Mouse (Mus musculus) lung, embryonic 15.5 days (tissue): ENCODE measurements at regions not wholly inside any gene's neighbourhood (a gene's known extent, or its start where the extent isn't known, plus 50 kb on each side); places are given as distances from the start of the nearest gene placed in this dataset.

ENCODE experiments used
- ATAC-seq: fragments of 200-750 bp; cut with Nextera tagmentation; 2 replicates; pipeline ENCODE4 v1.8.0; 2017; ENCODE audit warnings: moderate number of reproducible peaks, borderline replicate concordance; ENCODE audit not compliant: low FRiP score, low TSS enrichment; ENCODE audit errors: extremely low read depth
- H3K27ac ChIP-seq: fragments of 300-500 bp; sonication (generic); 2 replicates; pipeline ENCODE4 v1.5.1; 2015; ENCODE audit warnings: moderate library complexity, mild to moderate bottlenecking, inconsistent platforms
- H3K27me3 ChIP-seq: fragments of 300-500 bp; sonication (generic); 2 replicates; pipeline ENCODE4 v1.6.1; 2015; ENCODE audit warnings: inconsistent platforms
- H3K36me3 ChIP-seq: fragments of 300-500 bp; sonication (generic); 2 replicates; pipeline ENCODE4 v1.6.1; 2015; ENCODE audit warnings: inconsistent platforms
- H3K4me1 ChIP-seq: fragments of 300-500 bp; sonication (generic); 2 replicates; pipeline ENCODE4 v1.6.1; 2015; ENCODE audit warnings: inconsistent platforms
- H3K4me2 ChIP-seq: fragments of 300-500 bp; sonication (generic); 2 replicates; pipeline ENCODE4 v1.6.1; 2015; ENCODE audit warnings: inconsistent platforms, mild to moderate bottlenecking, moderate library complexity
- H3K4me3 ChIP-seq: fragments of 300-500 bp; sonication (generic); 2 replicates; pipeline ENCODE4 v1.5.1; 2015; ENCODE audit warnings: mild to moderate bottlenecking, inconsistent platforms
- H3K9ac ChIP-seq: fragments of 300-500 bp; sonication (generic); 2 replicates; pipeline ENCODE4 v1.6.1; 2015; ENCODE audit warnings: inconsistent platforms
- H3K9me3 ChIP-seq: fragments of 300-500 bp; sonication (generic); 2 replicates; pipeline ENCODE4 v1.6.1; 2016; ENCODE audit warnings: inconsistent platforms
- whole genome bisulfite sequencing: fragments of 180-500 bp; shearing (Covaris S2); methylation state at CpG from one replicate; pipeline ENCODE4 v1.1.7; 2015; 5-methylcytosine and 5-hydroxymethylcytosine counted together

- H3K4me1 ChIP-seq: no peaks in the 10 kb centered on the region
- H3K36me3 ChIP-seq: no peaks in the 10 kb centered on the region
- no peak overlapping the region for H3K4me2 ChIP-seq
- WGBS: 82% methylated on average over 4 of the region's 4 CpGs
- no peak overlapping the region for H3K9ac ChIP-seq
- no peak overlapping the region for H3K27ac ChIP-seq
- H3K27me3 ChIP-seq: no peaks in the 10 kb centered on the region
- no peak overlapping the region for H3K4me3 ChIP-seq
- H3K9me3 ChIP-seq: no peaks in the 10 kb centered on the region
- no peak for ATAC-seq
These were observed 51.2 kb upstream of the Fbxo11 start for GRCm38 (mm10) chr17:88116321-88116720.

- Histone ChIP-seq H3K9me3 (no peaks in the 10 kb centered on the region), H3K27ac (no peak overlapping the region), H3K4me1 (no peaks in the 10 kb centered on the region), H3K4me2 (no peak overlapping the region), H3K36me3 (no peaks in the 10 kb centered on the region), H3K27me3 (no peaks in the 10 kb centered on the region), H3K9ac (no peak overlapping the region), H3K4me3 (no peak overlapping the region)
- no peak for ATAC-seq
- WGBS: 85% methylated on average over 4 of the region's 4 CpGs
These were observed 53.6 kb upstream of the Fbxo11 start for GRCm38 (mm10) chr17:88118714-88119113.

- no peak overlapping the region for H3K27ac ChIP-seq
- no peaks in the 10 kb centered on the region for H3K4me1 ChIP-seq
- no peaks in the 10 kb centered on the region for H3K27me3 ChIP-seq
- 64% methylated on average over 3 of the region's 3 CpGs for WGBS
- no peak overlapping the region for H3K4me2 ChIP-seq
- no peaks in the 10 kb centered on the region for H3K36me3 ChIP-seq
- H3K9ac ChIP-seq: no peak overlapping the region
- ATAC-seq: no peak
- H3K9me3 ChIP-seq: no peaks in the 10 kb centered on the region
- H3K4me3 ChIP-seq: no peak overlapping the region
These were observed 58.6 kb upstream of the Fbxo11 start for GRCm38 (mm10) chr17:88123711-88124110.

- Histone ChIP-seq H3K27ac (no peak overlapping the region), H3K9me3 (no peaks in the 10 kb centered on the region), H3K4me1 (no peaks in the 10 kb centered on the region), H3K4me3 (no peak overlapping the region), H3K4me2 (no peak overlapping the region), H3K9ac (no peak overlapping the region), H3K27me3 (no peaks in the 10 kb centered on the region), H3K36me3 (no peaks in the 10 kb centered on the region)
- ATAC-seq: no peak
- WGBS: 88% methylated on average over 2 of the region's 2 CpGs
These were observed 62.0 kb upstream of the Fbxo11 start for GRCm38 (mm10) chr17:88127126-88127525.

GRCm38 (mm10) chr17:88131297-88131696 lies 66.2 kb upstream of the Fbxo11 start:
- no peak overlapping the region for H3K27ac ChIP-seq
- no peak for ATAC-seq
- no peaks in the 10 kb centered on the region for H3K36me3 ChIP-seq
- no peaks in the 10 kb centered on the region for H3K4me1 ChIP-seq
- H3K9me3 ChIP-seq: no peaks in the 10 kb centered on the region
- no peak overlapping the region for H3K4me3 ChIP-seq
- 56% methylated on average over 4 of the region's 4 CpGs for WGBS
- H3K9ac ChIP-seq: no peak overlapping the region
- H3K4me2 ChIP-seq: no peak overlapping the region
- no peaks in the 10 kb centered on the region for H3K27me3 ChIP-seq

GRCm38 (mm10) chr17:88131980-88132379 lies 66.9 kb upstream of the Fbxo11 start:
- no peak overlapping the region for H3K27ac ChIP-seq
- no peaks in the 10 kb centered on the region for H3K36me3 ChIP-seq
- no peak overlapping the region for H3K4me3 ChIP-seq
- no peaks in the 10 kb centered on the region for H3K4me1 ChIP-seq
- no peak overlapping the region for H3K4me2 ChIP-seq
- no peak overlapping the region for H3K9ac ChIP-seq
- H3K9me3 ChIP-seq: no peaks in the 10 kb centered on the region
- WGBS: 80% methylated on average over 5 of the region's 5 CpGs
- H3K27me3 ChIP-seq: no peaks in the 10 kb centered on the region
- no peak for ATAC-seq

GRCm38 (mm10) chr17:88132601-88133346 lies 67.7 kb upstream of the Fbxo11 start:
- Histone ChIP-seq H3K4me1 (no peaks in the 10 kb centered on the region), H3K27ac (no peak overlapping the region), H3K4me3 (no peak overlapping the region), H3K9ac (no peak overlapping the region), H3K36me3 (no peaks in the 10 kb centered on the region), H3K4me2 (no peak overlapping the region), H3K9me3 (no peaks in the 10 kb centered on the region), H3K27me3 (no peaks in the 10 kb centered on the region)
- ATAC-seq: no peak
- 68% methylated on average over 23 of the region's 23 CpGs for WGBS

- ATAC-seq: no peak
- 88% methylated on average over 2 of the region's 2 CpGs for WGBS
- H3K9me3 ChIP-seq: no peaks in the 10 kb centered on the region
These were observed 69.5 kb upstream of the Fbxo11 start for GRCm38 (mm10) chr17:88134546-88134945.

GRCm38 (mm10) chr17:88141538-88141937 lies 76.4 kb upstream of the Fbxo11 start:
- Histone ChIP-seq H3K27ac (no peak overlapping the region), H3K27me3 (no peaks in the 10 kb centered on the region), H3K9ac (no peak overlapping the region), H3K36me3 (no peaks in the 10 kb centered on the region), H3K4me2 (peak overlapping the region; percentile 16; the same call in 1 of the 2 replicates), H3K9me3 (no peaks in the 10 kb centered on the region), H3K4me1 (no peaks in the 10 kb centered on the region), H3K4me3 (no peak overlapping the region)
- no peak for ATAC-seq
- WGBS: 44% methylated on average over 12 of the region's 12 CpGs

More at GRCm38 (mm10) chr17:88134546-88134945, 69.5 kb upstream of the Fbxo11 start:
- H3K9ac ChIP-seq: no peak overlapping the region
- no peak overlapping the region for H3K27ac ChIP-seq
- no peak overlapping the region for H3K4me3 ChIP-seq
- no peaks in the 10 kb centered on the region for H3K36me3 ChIP-seq
- no peaks in the 10 kb centered on the region for H3K27me3 ChIP-seq
- no peaks in the 10 kb centered on the region for H3K4me1 ChIP-seq
- H3K4me2 ChIP-seq: no peak overlapping the region

- Histone ChIP-seq H3K4me1 (no peaks in the 10 kb centered on the region), H3K4me2 (peak overlapping the region; percentile 16; the same call in 1 of the 2 replicates), H3K36me3 (no peaks in the 10 kb centered on the region), H3K4me3 (no peak overlapping the region), H3K9ac (no peak overlapping the region), H3K9me3 (no peaks in the 10 kb centered on the region), H3K27ac (no peak overlapping the region), H3K27me3 (no peaks in the 10 kb centered on the region)
- no peak for ATAC-seq
- 61% methylated on average over 8 of the region's 8 CpGs for WGBS
These were observed 76.9 kb upstream of the Fbxo11 start for GRCm38 (mm10) chr17:88142003-88142402.

- H3K27ac ChIP-seq: no peak overlapping the region
- H3K36me3 ChIP-seq: no peaks in the 10 kb centered on the region
- H3K9me3 ChIP-seq: no peaks in the 10 kb centered on the region
- no peak for ATAC-seq
- WGBS: 65% methylated on average over 3 of the region's 3 CpGs
- H3K9ac ChIP-seq: no peak overlapping the region
- no peaks in the 10 kb centered on the region for H3K4me1 ChIP-seq
- no peak overlapping the region for H3K4me2 ChIP-seq
- H3K4me3 ChIP-seq: no peak overlapping the region
- H3K27me3 ChIP-seq: no peaks in the 10 kb centered on the region
These were observed 77.7 kb upstream of the Fbxo11 start for GRCm38 (mm10) chr17:88142809-88143208.

- H3K27ac ChIP-seq: peak overlapping the region; percentile 49
- H3K4me2 ChIP-seq: no peak overlapping the region
- H3K9ac ChIP-seq: no peak overlapping the region
- ATAC-seq: peak; percentile 69; the same call in 1 of the 2 replicates
- no peak overlapping the region for H3K4me3 ChIP-seq
- H3K4me1 ChIP-seq: no peaks in the 10 kb centered on the region
- no peaks in the 10 kb centered on the region for H3K36me3 ChIP-seq
- H3K9me3 ChIP-seq: no peaks in the 10 kb centered on the region
- no peaks in the 10 kb centered on the region for H3K27me3 ChIP-seq
- WGBS: 33% methylated on average over 3 of the region's 3 CpGs
These were observed 78.4 kb upstream of the Fbxo11 start for GRCm38 (mm10) chr17:88143378-88143943.
